Mouse (Mus musculus): ENCODE results near the gene Adpgk.

- TF ChIP-seq CTCF (IDR thresholded peaks at IDR 0.05; ENCODE audit: borderline replicate concordance, insufficient read depth, low read length) = no peak
- no peak for TF ChIP-seq POLR2A (IDR thresholded peaks at IDR 0.05; ENCODE audit: low read depth, low read length)
These were observed 16.4 kb upstream of the Adpgk start for GRCm38 (mm10) chr9:59274846-59275455.
